Mouse (Mus musculus) heart, embryonic 15.5 days (tissue): Measurements from ENCODE around the gene Mecom. TPM values are rescaled to one million over a fixed set of nuclear protein-coding genes. Genes with fewer than 3 reads are reported as not detected.

Experiments
- ATAC-seq: fragments of 200-750 bp; cut with Nextera tagmentation; replicated peaks from 2 replicates; pipeline ENCODE4 v1.8.0; 2017; ENCODE audit warnings: low read depth, moderate TSS enrichment; ENCODE audit not compliant: insufficient number of reproducible peaks, insufficient read depth, low FRiP score
- H3K27ac ChIP-seq: fragments of 300-500 bp; sonication (generic); 2 replicates; pipeline ENCODE4 v1.5.1; 2015; ENCODE audit warnings: mild to moderate bottlenecking, inconsistent platforms
- H3K27me3 ChIP-seq: fragments of 300-500 bp; sonication (generic); 2 replicates; pipeline ENCODE4 v1.6.1; 2015; ENCODE audit warnings: inconsistent platforms
- H3K36me3 ChIP-seq: fragments of 300-500 bp; sonication (generic); 2 replicates; pipeline ENCODE4 v1.6.1; 2015; ENCODE audit warnings: mild to moderate bottlenecking, inconsistent platforms
- H3K4me1 ChIP-seq: fragments of 300-500 bp; sonication (generic); replicated peaks from 2 replicates; pipeline ENCODE4 v1.6.1; 2015; ENCODE audit warnings: inconsistent platforms
- H3K4me2 ChIP-seq: fragments of 300-500 bp; sonication (generic); 2 replicates; pipeline ENCODE4 v1.6.1; 2015; ENCODE audit warnings: inconsistent platforms, mild to moderate bottlenecking, moderate library complexity
- H3K4me3 ChIP-seq: fragments of 300-500 bp; sonication (generic); 2 replicates; pipeline ENCODE4 v1.5.1; 2015; ENCODE audit warnings: mild to moderate bottlenecking, inconsistent platforms
- H3K9ac ChIP-seq: fragments of 300-500 bp; sonication (generic); 2 replicates; pipeline ENCODE4 v1.6.1; 2015; ENCODE audit warnings: mild to moderate bottlenecking, inconsistent platforms
- H3K9me3 ChIP-seq: fragments of 300-500 bp; sonication (generic); replicated peaks from 2 replicates; pipeline ENCODE4 v1.6.1; 2016; ENCODE audit warnings: inconsistent platforms
- WGBS: fragments of 180-500 bp; shearing (Covaris S2); methylation state at CpG from one replicate; pipeline ENCODE4 v1.1.7; 2015; ENCODE audit warnings: mixed read lengths; 5-methylcytosine and 5-hydroxymethylcytosine counted together
- polyA plus RNA-seq: library from polyadenylated mRNA; unstranded; fragments of >200 nt; fragmentation: Nextera tagmentation; extraction: Ambion mirVana; gene quantifications from 2 replicates; pipeline ENCODE4 v1.2.1, GENCODE M21; 2015

The Mecom gene
- polyA plus RNA-seq, 1 experiment from 2014 or later: 17.3 TPM

GRCm38 (mm10) chr3:30012666-30013365 lies 535.0 kb downstream of the Mecom start:
- Histone ChIP-seq H3K9ac (peak overlapping the region; percentile 81), H3K27ac (peak overlapping the region; percentile 95), H3K9me3 (no peaks in the 10 kb centered on the region), H3K4me3 (peak overlapping the region; percentile 84), H3K4me1 (peaks cover 5% of the 10 kb centered on the region; the same call in 1 of the 2 replicates), H3K27me3 (no peaks in the 10 kb centered on the region), H3K36me3 (no peaks in the 10 kb centered on the region), H3K4me2 (peak overlapping the region; percentile 81)
- peak; percentile 58; the same call in 1 of the 2 replicates for ATAC-seq
- WGBS: under 1% methylated on average over 29 of the region's 29 CpGs

- H3K4me3 ChIP-seq: peak overlapping the region; percentile 84
Observed at GRCm38 (mm10) chr3:30012150-30012549, 535.7 kb downstream of the Mecom start.

GRCm38 (mm10) chr3:30011712-30012111 lies 536.1 kb downstream of the Mecom start:
- 17% methylated on average over 6 of the region's 6 CpGs for WGBS
- Histone ChIP-seq H3K4me3 (peak overlapping the region; percentile 84), H3K4me2 (peak overlapping the region; percentile 81), H3K27me3 (no peaks in the 10 kb centered on the region), H3K9ac (peak overlapping the region; percentile 81), H3K9me3 (no peaks in the 10 kb centered on the region), H3K36me3 (no peaks in the 10 kb centered on the region), H3K27ac (peak overlapping the region; percentile 95), H3K4me1 (peaks cover 5% of the 10 kb centered on the region; the same call in 1 of the 2 replicates)
- no peak for ATAC-seq

More at GRCm38 (mm10) chr3:30012150-30012549, 535.7 kb downstream of the Mecom start:
- peaks cover 5% of the 10 kb centered on the region; the same call in 1 of the 2 replicates for H3K4me1 ChIP-seq
- ATAC-seq: peak; percentile 38; the same call in 1 of the 2 replicates
- no peaks in the 10 kb centered on the region for H3K9me3 ChIP-seq
- H3K4me2 ChIP-seq: peak overlapping the region; percentile 81
- H3K27me3 ChIP-seq: no peaks in the 10 kb centered on the region
- peak overlapping the region; percentile 95 for H3K27ac ChIP-seq
- no peaks in the 10 kb centered on the region for H3K36me3 ChIP-seq
- H3K9ac ChIP-seq: peak overlapping the region; percentile 81
- WGBS: 0% methylated on average over 27 of the region's 27 CpGs

- no peak for ATAC-seq
- Histone ChIP-seq H3K9ac (peak overlapping the region; percentile 81; the same call in 1 of the 2 replicates), H3K4me2 (peak overlapping the region; percentile 81), H3K27me3 (no peaks in the 10 kb centered on the region), H3K27ac (peak overlapping the region; percentile 95; the same call in 1 of the 2 replicates), H3K9me3 (no peaks in the 10 kb centered on the region), H3K4me1 (peaks cover 5% of the 10 kb centered on the region; the same call in 1 of the 2 replicates), H3K4me3 (peak overlapping the region; percentile 84), H3K36me3 (no peaks in the 10 kb centered on the region)
- 48% methylated on average over 6 of the region's 6 CpGs for WGBS
Observed at GRCm38 (mm10) chr3:30010889-30011288, 536.9 kb downstream of the Mecom start.

GRCm38 (mm10) chr3:30009596-30009995 lies 538.2 kb downstream of the Mecom start:
- H3K27ac ChIP-seq: 0 out of 2 replicates have a peak overlapping the region, but pooled peaks have one; percentile 20
- 44% methylated on average over 5 of the region's 5 CpGs for WGBS
- ATAC-seq: no peak

GRCm38 (mm10) chr3:30004888-30005405 lies 542.9 kb downstream of the Mecom start:
- ATAC-seq: no peak
- no peaks in the 10 kb centered on the region for H3K27me3 ChIP-seq
- no peaks in the 10 kb centered on the region for H3K9me3 ChIP-seq
- H3K4me2 ChIP-seq: peak overlapping the region; percentile 34
- no peak overlapping the region for H3K4me3 ChIP-seq
- no peaks in the 10 kb centered on the region for H3K36me3 ChIP-seq
- 41% methylated on average over 8 of the region's 8 CpGs for WGBS
- H3K9ac ChIP-seq: no peak overlapping the region
- H3K4me1 ChIP-seq: peaks cover 7% of the 10 kb centered on the region; the same call in 1 of the 2 replicates
- peak overlapping the region; percentile 24; the same call in 1 of the 2 replicates for H3K27ac ChIP-seq

More at GRCm38 (mm10) chr3:30009596-30009995, 538.2 kb downstream of the Mecom start:
- Histone ChIP-seq H3K27me3 (no peaks in the 10 kb centered on the region), H3K9me3 (no peaks in the 10 kb centered on the region), H3K36me3 (no peaks in the 10 kb centered on the region), H3K4me2 (peak overlapping the region; percentile 38), H3K4me1 (0 out of 2 replicates have a peak, but pooled peaks cover 4% of the 10 kb centered on the region), H3K4me3 (peak overlapping the region; percentile 29), H3K9ac (no peak overlapping the region)

- no peak overlapping the region for H3K27ac ChIP-seq
- ATAC-seq: no peak
- H3K36me3 ChIP-seq: peaks cover 8% of the 10 kb centered on the region; the same call in 1 of the 2 replicates
- H3K4me2 ChIP-seq: no peak overlapping the region
- H3K9me3 ChIP-seq: no peaks in the 10 kb centered on the region
- no peak overlapping the region for H3K4me3 ChIP-seq
- H3K4me1 ChIP-seq: peaks cover 7% of the 10 kb centered on the region; the same call in 1 of the 2 replicates
- WGBS: 78% methylated on average over 7 of the region's 7 CpGs
- no peak overlapping the region for H3K9ac ChIP-seq
- H3K27me3 ChIP-seq: no peaks in the 10 kb centered on the region
Observed at GRCm38 (mm10) chr3:30000260-30000659, 547.5 kb downstream of the Mecom start.

- H3K36me3 ChIP-seq: peaks cover 8% of the 10 kb centered on the region; the same call in 1 of the 2 replicates
- H3K27me3 ChIP-seq: no peaks in the 10 kb centered on the region
- 49% methylated on average over 1 of the region's 1 CpGs for WGBS
- no peak overlapping the region for H3K4me3 ChIP-seq
- no peak overlapping the region for H3K27ac ChIP-seq
- H3K4me1 ChIP-seq: no peaks in the 10 kb centered on the region
- no peaks in the 10 kb centered on the region for H3K9me3 ChIP-seq
- no peak for ATAC-seq
- no peak overlapping the region for H3K9ac ChIP-seq
- H3K4me2 ChIP-seq: no peak overlapping the region
Observed at GRCm38 (mm10) chr3:29999035-29999434, 548.8 kb downstream of the Mecom start.

GRCm38 (mm10) chr3:29997068-29997467 lies 550.7 kb downstream of the Mecom start:
- 83% methylated on average over 7 of the region's 7 CpGs for WGBS
- ATAC-seq: no peak
- no peaks in the 10 kb centered on the region for H3K27me3 ChIP-seq
- H3K27ac ChIP-seq: no peak overlapping the region
- H3K9ac ChIP-seq: no peak overlapping the region
- no peaks in the 10 kb centered on the region for H3K9me3 ChIP-seq
- H3K4me3 ChIP-seq: no peak overlapping the region
- H3K4me2 ChIP-seq: no peak overlapping the region
- H3K36me3 ChIP-seq: peaks cover 8% of the 10 kb centered on the region; the same call in 1 of the 2 replicates
- no peaks in the 10 kb centered on the region for H3K4me1 ChIP-seq

- Histone ChIP-seq H3K9me3 (no peaks in the 10 kb centered on the region), H3K27me3 (no peaks in the 10 kb centered on the region), H3K27ac (no peak overlapping the region), H3K36me3 (peaks cover 8% of the 10 kb centered on the region; the same call in 1 of the 2 replicates), H3K9ac (no peak overlapping the region), H3K4me1 (no peaks in the 10 kb centered on the region), H3K4me2 (no peak overlapping the region), H3K4me3 (no peak overlapping the region)
- WGBS: 45% methylated on average over 10 of the region's 10 CpGs
- no peak for ATAC-seq
Observed at GRCm38 (mm10) chr3:29993346-29993745, 554.5 kb downstream of the Mecom start.

- H3K9ac ChIP-seq: no peak overlapping the region
- H3K4me3 ChIP-seq: no peak overlapping the region
- 73% methylated on average over 1 of the region's 1 CpGs for WGBS
- no peaks in the 10 kb centered on the region for H3K9me3 ChIP-seq
- H3K27ac ChIP-seq: no peak overlapping the region
- H3K4me1 ChIP-seq: no peaks in the 10 kb centered on the region
- H3K4me2 ChIP-seq: no peak overlapping the region
- no peak for ATAC-seq
- H3K36me3 ChIP-seq: peaks cover 6% of the 10 kb centered on the region; the same call in 1 of the 2 replicates
- H3K27me3 ChIP-seq: no peaks in the 10 kb centered on the region
Observed at GRCm38 (mm10) chr3:29991523-29991922, 556.3 kb downstream of the Mecom start.
